Mouse (Mus musculus) liver, postnatal 0 days (tissue): ENCODE results near the gene Pcna. TPM values are rescaled to one million over a fixed set of nuclear protein-coding genes. Genes with fewer than 3 reads are reported as not detected.

Experiments
- ATAC-seq: fragments of 200-750 bp; cut with Nextera tagmentation; 2 replicates; pipeline ENCODE4 v1.8.0; 2017; ENCODE audit warnings: mild to moderate bottlenecking, moderate library complexity
- DNase-seq: peaks from one replicate; pipeline ENCODE4 v3.0.0-alpha.2; 2016
- H3K27ac ChIP-seq: fragments of 300-500 bp; sonication (generic); 2 replicates; pipeline ENCODE4 v1.5.1; 2014; ENCODE audit warnings: antibody characterized with exemption, moderate library complexity, mild to moderate bottlenecking, low read depth
- H3K27me3 ChIP-seq: fragments of 300-500 bp; sonication (generic); 2 replicates; pipeline ENCODE4 v1.6.1; 2014; ENCODE audit warnings: low read length, control low read depth, mixed read lengths; ENCODE audit not compliant: insufficient read depth
- H3K36me3 ChIP-seq: fragments of 300-500 bp; sonication (generic); replicated peaks from 2 replicates; pipeline ENCODE4 v1.6.1; 2014; ENCODE audit warnings: mild to moderate bottlenecking, control low read depth, low read length, moderate library complexity, mixed read lengths; ENCODE audit not compliant: insufficient read depth
- H3K4me1 ChIP-seq: fragments of 300-500 bp; sonication (generic); 2 replicates; pipeline ENCODE4 v1.6.1; 2014; ENCODE audit warnings: antibody characterized with exemption, mild to moderate bottlenecking, control low read depth; ENCODE audit not compliant: insufficient read depth
- H3K4me2 ChIP-seq: fragments of 300-500 bp; sonication (generic); 2 replicates; pipeline ENCODE4 v1.6.1; 2014; ENCODE audit warnings: low read depth, mild to moderate bottlenecking, low read length, moderate library complexity, mixed read lengths
- H3K4me3 ChIP-seq: fragments of 300-500 bp; sonication (generic); 2 replicates; pipeline ENCODE4 v1.5.1; 2014; ENCODE audit warnings: low read depth, low read length
- H3K9ac ChIP-seq: fragments of 300-500 bp; sonication (generic); replicated peaks from 2 replicates; pipeline ENCODE4 v1.6.1; 2014; ENCODE audit warnings: mild to moderate bottlenecking, moderate library complexity
- H3K9me3 ChIP-seq: fragments of 300-500 bp; sonication (generic); 2 replicates; pipeline ENCODE4 v1.6.1; 2016; ENCODE audit warnings: mild to moderate bottlenecking, control low read depth, low read length, mixed read lengths
- CTCF ChIP-seq: sonication (generic); IDR thresholded peaks from 2 replicates; pipeline ENCODE4 v1.5.1; 2016; ENCODE audit warnings: antibody characterized with exemption, low read depth
- EP300 ChIP-seq: IDR thresholded peaks from 2 replicates; pipeline ENCODE4 v1.6.1; 2016; ENCODE audit warnings: antibody characterized with exemption, low read depth, mild to moderate bottlenecking
- WGBS: fragments of 180-500 bp; shearing (Covaris S2); extraction: QIAGEN DNeasy Blood & Tissue Kit; methylation state at CpG from one replicate; pipeline ENCODE4 v1.1.7; 2014; ENCODE audit not compliant: insufficient replicate concordance; 5-methylcytosine and 5-hydroxymethylcytosine counted together
- polyA plus RNA-seq: library from polyadenylated mRNA; unstranded; fragments of >200 nt; fragmentation: Nextera tagmentation; extraction: Ambion mirVana; gene quantifications from 2 replicates; pipeline ENCODE4 v1.2.1, GENCODE M21; 2015

The Pcna gene
- polyA plus RNA-seq, 1 experiment from 2014 or later, result 158 TPM

GRCm38 (mm10) chr2:132278273-132278853 is 25.2 kb upstream of the Pcna start:
- no peak overlapping the region for H3K4me3 ChIP-seq
- H3K27me3 ChIP-seq, result no peaks in the 10 kb centered on the region
- no peak for DNase-seq
- no peak overlapping the region for H3K9ac ChIP-seq
- no peaks in the 10 kb centered on the region for H3K9me3 ChIP-seq
- no peak overlapping the region for H3K27ac ChIP-seq
- no peak overlapping the region for H3K4me2 ChIP-seq
- peaks cover 28% of the 10 kb centered on the region for H3K4me1 ChIP-seq
- WGBS, result 70% methylated on average over 8 of the region's 8 CpGs
- TF ChIP-seq EP300, result no peak
- TF ChIP-seq CTCF, result no peak
- no peaks in the 10 kb centered on the region for H3K36me3 ChIP-seq
- no peak for ATAC-seq

- DNase-seq (no peak), ATAC-seq (no peak)
- TF ChIP-seq CTCF, result no peak
- no peak for TF ChIP-seq EP300
Measured at GRCm38 (mm10) chr2:132276249-132276648, 23.1 kb upstream of the Pcna start.

GRCm38 (mm10) chr2:132275527-132275926 is 22.4 kb upstream of the Pcna start:
- H3K27me3 ChIP-seq, result no peaks in the 10 kb centered on the region
- H3K27ac ChIP-seq, result no peak overlapping the region
- H3K36me3 ChIP-seq, result no peaks in the 10 kb centered on the region
- DNase-seq, result no peak
- no peak overlapping the region for H3K9ac ChIP-seq
- 71% methylated on average over 4 of the region's 4 CpGs for WGBS
- TF ChIP-seq CTCF (peak; percentile 45), EP300 (no peak)
- H3K4me1 ChIP-seq, result peaks cover 24% of the 10 kb centered on the region
- ATAC-seq, result no peak
- no peak overlapping the region for H3K4me3 ChIP-seq
- no peak overlapping the region for H3K4me2 ChIP-seq
- H3K9me3 ChIP-seq, result no peaks in the 10 kb centered on the region

More at GRCm38 (mm10) chr2:132276249-132276648, 23.1 kb upstream of the Pcna start:
- WGBS, result 66% methylated on average over 4 of the region's 4 CpGs
- Histone ChIP-seq H3K36me3 (no peaks in the 10 kb centered on the region), H3K4me3 (no peak overlapping the region), H3K9me3 (no peaks in the 10 kb centered on the region), H3K4me2 (no peak overlapping the region), H3K27me3 (no peaks in the 10 kb centered on the region), H3K27ac (no peak overlapping the region), H3K9ac (no peak overlapping the region), H3K4me1 (peaks cover 19% of the 10 kb centered on the region)

GRCm38 (mm10) chr2:132272694-132273389 is 19.7 kb upstream of the Pcna start:
- 29% methylated on average over 6 of the region's 6 CpGs for WGBS
- H3K4me1 ChIP-seq, result peaks cover 29% of the 10 kb centered on the region
- no peaks in the 10 kb centered on the region for H3K36me3 ChIP-seq
- H3K4me3 ChIP-seq, result no peak overlapping the region
- no peak for ATAC-seq
- H3K4me2 ChIP-seq, result no peak overlapping the region
- H3K27me3 ChIP-seq, result no peaks in the 10 kb centered on the region
- H3K9ac ChIP-seq, result no peak overlapping the region
- no peaks in the 10 kb centered on the region for H3K9me3 ChIP-seq
- no peak for TF ChIP-seq CTCF
- no peak overlapping the region for H3K27ac ChIP-seq
- no peak for DNase-seq

- Histone ChIP-seq H3K9me3 (no peaks in the 10 kb centered on the region), H3K36me3 (no peaks in the 10 kb centered on the region), H3K4me3 (no peak overlapping the region), H3K4me2 (0 out of 2 replicates have a peak overlapping the region, but pooled peaks have one; percentile 5), H3K27me3 (no peaks in the 10 kb centered on the region), H3K27ac (peak overlapping the region; percentile 31; the same call in 1 of the 2 replicates), H3K4me1 (peaks cover 29% of the 10 kb centered on the region), H3K9ac (no peak overlapping the region)
- ATAC-seq (peak; percentile 43), DNase-seq (no peak)
- 54% methylated on average over 2 of the region's 2 CpGs for whole genome bisulfite sequencing
- TF ChIP-seq CTCF (no peak), EP300 (peak; percentile 41; the same call in 1 of the 2 replicates)
Measured at GRCm38 (mm10) chr2:132270331-132270951, 17.3 kb upstream of the Pcna start.

GRCm38 (mm10) chr2:132269217-132269616 is 16.1 kb upstream of the Pcna start:
- Histone ChIP-seq H3K27ac (peak overlapping the region; percentile 32; the same call in 1 of the 2 replicates), H3K36me3 (no peaks in the 10 kb centered on the region), H3K4me3 (no peak overlapping the region), H3K4me1 (peaks cover 39% of the 10 kb centered on the region), H3K4me2 (no peak overlapping the region), H3K9me3 (no peaks in the 10 kb centered on the region), H3K9ac (no peak overlapping the region), H3K27me3 (no peaks in the 10 kb centered on the region)
- peak; percentile 79 for ATAC-seq
- DNase-seq, result peak; percentile 43
- 37% methylated on average over 3 of the region's 3 CpGs for WGBS
- no peak for TF ChIP-seq CTCF
